Mouse (Mus musculus) embryonic facial prominence, embryonic 12.5 days (tissue): ENCODE data around the gene Vmn1r55. TPM values are rescaled to one million over a fixed set of nuclear protein-coding genes. Genes with fewer than 3 reads are reported as not detected.

ENCODE experiments used
- ATAC-seq: fragments of 200-750 bp; cut with Nextera tagmentation; 2 replicates; pipeline ENCODE4 v1.8.0; 2017; ENCODE audit not compliant: insufficient number of reproducible peaks, insufficient read depth, low FRiP score, low TSS enrichment
- H3K27ac ChIP-seq: fragments of 300-500 bp; sonication (generic); 2 replicates; pipeline ENCODE4 v1.5.1; 2016; ENCODE audit warnings: mild to moderate bottlenecking
- H3K27me3 ChIP-seq: fragments of 300-500 bp; sonication (generic); 2 replicates; pipeline ENCODE4 v1.6.1; 2016; ENCODE audit warnings: mild to moderate bottlenecking, moderate library complexity
- H3K36me3 ChIP-seq: fragments of 300-500 bp; sonication (generic); 2 replicates; pipeline ENCODE4 v1.6.1; 2016; ENCODE audit warnings: mild to moderate bottlenecking
- H3K4me1 ChIP-seq: fragments of 300-500 bp; sonication (generic); 2 replicates; pipeline ENCODE4 v1.6.1; 2016
- H3K4me2 ChIP-seq: fragments of 300-500 bp; sonication (generic); replicated peaks from 2 replicates; pipeline ENCODE4 v1.6.1; 2016; ENCODE audit warnings: mild to moderate bottlenecking, moderate library complexity
- H3K4me3 ChIP-seq: fragments of 300-500 bp; sonication (generic); 2 replicates; pipeline ENCODE4 v1.5.1; 2016; ENCODE audit warnings: mild to moderate bottlenecking
- H3K9ac ChIP-seq: fragments of 300-500 bp; sonication (generic); 2 replicates; pipeline ENCODE4 v1.6.1; 2016; ENCODE audit warnings: mild to moderate bottlenecking, moderate library complexity
- H3K9me3 ChIP-seq: fragments of 300-500 bp; sonication (generic); 2 replicates; pipeline ENCODE4 v1.6.1; 2016; ENCODE audit warnings: mild to moderate bottlenecking, moderate library complexity
- WGBS: fragments of 180-500 bp; shearing (Covaris S2); methylation state at CpG from one replicate; pipeline ENCODE4 v1.1.7; 2016; 5-methylcytosine and 5-hydroxymethylcytosine counted together
- polyA plus RNA-seq: library from polyadenylated mRNA; unstranded; fragments of >200 nt; fragmentation: Nextera tagmentation; extraction: Ambion mirVana; gene quantifications from 2 replicates; pipeline ENCODE4 v1.2.1, GENCODE M21; 2016

Vmn1r55 gene
- polyA plus RNA-seq, 1 experiment from 2014 or later = not detected

- H3K4me3 ChIP-seq = no peak overlapping the region
- no peaks in the 10 kb centered on the region for H3K9me3 ChIP-seq
- WGBS = 84% methylated on average over 20 of the region's 21 CpGs
- no peak overlapping the region for H3K9ac ChIP-seq
- no peak overlapping the region for H3K4me2 ChIP-seq
- no peak overlapping the region for H3K27ac ChIP-seq
- H3K27me3 ChIP-seq = no peaks in the 10 kb centered on the region
- no peak for ATAC-seq
- no peaks in the 10 kb centered on the region for H3K4me1 ChIP-seq
- H3K36me3 ChIP-seq = peaks cover 89% of the 10 kb centered on the region
Measured at GRCm38 (mm10) chr7:5092831-5093510, 56.5 kb downstream of the Vmn1r55 start.

DNA sequence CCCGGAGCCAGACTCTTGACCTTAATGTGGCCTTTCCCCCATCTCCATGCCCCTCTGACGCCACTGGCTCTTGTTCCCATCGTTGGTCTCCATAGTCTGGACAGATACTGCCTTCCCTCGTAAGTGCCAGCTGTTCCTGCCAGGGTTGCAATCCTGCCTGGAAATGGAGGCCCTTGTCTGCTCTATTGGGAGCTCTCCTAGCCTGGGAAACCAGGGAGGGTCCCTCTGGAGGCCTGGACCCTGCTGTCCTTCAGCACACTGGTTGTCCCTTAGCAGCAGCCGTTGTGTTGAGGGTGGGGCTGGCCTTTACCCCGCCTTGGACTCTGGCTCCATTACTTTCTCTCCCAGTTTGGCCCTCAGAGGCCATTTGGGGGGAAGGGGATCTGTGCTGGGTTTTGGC lies 57.1 kb downstream of the Vmn1r55 start:
- Histone ChIP-seq H3K27ac (no peak overlapping the region), H3K36me3 (peaks cover 87% of the 10 kb centered on the region), H3K4me2 (no peak overlapping the region), H3K9ac (no peak overlapping the region), H3K27me3 (no peaks in the 10 kb centered on the region), H3K9me3 (no peaks in the 10 kb centered on the region), H3K4me1 (no peaks in the 10 kb centered on the region), H3K4me3 (no peak overlapping the region)
- 85% methylated on average over 6 of the region's 6 CpGs for WGBS
- no peak for ATAC-seq

GRCm38 (mm10) chr7:5091008-5091728 lies 58.3 kb downstream of the Vmn1r55 start:
- peaks cover 85% of the 10 kb centered on the region for H3K36me3 ChIP-seq
- no peak overlapping the region for H3K9ac ChIP-seq
- no peaks in the 10 kb centered on the region for H3K4me1 ChIP-seq
- WGBS = 94% methylated on average over 15 of the region's 15 CpGs
- no peak overlapping the region for H3K27ac ChIP-seq
- H3K9me3 ChIP-seq = no peaks in the 10 kb centered on the region
- no peak overlapping the region for H3K4me2 ChIP-seq
- H3K27me3 ChIP-seq = no peaks in the 10 kb centered on the region
- no peak for ATAC-seq
- no peak overlapping the region for H3K4me3 ChIP-seq

DNA sequence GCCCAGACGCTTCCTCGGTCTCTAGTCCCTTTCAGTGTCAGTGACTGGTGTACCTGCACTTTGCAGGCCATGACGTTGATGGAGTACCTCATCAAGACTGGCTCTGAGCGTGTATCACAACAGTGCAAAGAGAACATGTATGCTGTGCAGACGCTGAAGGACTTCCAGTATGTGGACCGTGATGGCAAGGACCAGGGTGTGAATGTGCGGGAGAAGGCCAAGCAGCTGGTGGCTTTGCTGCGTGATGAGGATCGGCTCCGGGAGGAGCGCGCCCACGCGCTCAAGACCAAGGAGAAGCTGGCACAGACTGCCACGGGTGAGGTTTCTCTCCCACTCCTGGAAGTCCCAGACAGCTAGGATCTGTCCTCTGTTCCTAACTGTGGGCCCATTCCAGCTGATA lies 59.6 kb downstream of the Vmn1r55 start:
- no peak for ATAC-seq
- Histone ChIP-seq H3K36me3 (peaks cover 80% of the 10 kb centered on the region), H3K27ac (no peak overlapping the region), H3K9me3 (no peaks in the 10 kb centered on the region), H3K27me3 (no peaks in the 10 kb centered on the region), H3K9ac (no peak overlapping the region), H3K4me3 (no peak overlapping the region), H3K4me2 (no peak overlapping the region), H3K4me1 (no peaks in the 10 kb centered on the region)
- WGBS = 96% methylated on average over 15 of the region's 15 CpGs

- H3K4me1 ChIP-seq = no peaks in the 10 kb centered on the region
- H3K9me3 ChIP-seq = no peaks in the 10 kb centered on the region
- no peaks in the 10 kb centered on the region for H3K27me3 ChIP-seq
- WGBS = 84% methylated on average over 4 of the region's 4 CpGs
- H3K27ac ChIP-seq = no peak overlapping the region
- H3K36me3 ChIP-seq = peaks cover 71% of the 10 kb centered on the region
- H3K4me2 ChIP-seq = no peak overlapping the region
- no peak overlapping the region for H3K4me3 ChIP-seq
- H3K9ac ChIP-seq = no peak overlapping the region
- no peak for ATAC-seq
Measured at GRCm38 (mm10) chr7:5087886-5088285, 61.6 kb downstream of the Vmn1r55 start.

DNA sequence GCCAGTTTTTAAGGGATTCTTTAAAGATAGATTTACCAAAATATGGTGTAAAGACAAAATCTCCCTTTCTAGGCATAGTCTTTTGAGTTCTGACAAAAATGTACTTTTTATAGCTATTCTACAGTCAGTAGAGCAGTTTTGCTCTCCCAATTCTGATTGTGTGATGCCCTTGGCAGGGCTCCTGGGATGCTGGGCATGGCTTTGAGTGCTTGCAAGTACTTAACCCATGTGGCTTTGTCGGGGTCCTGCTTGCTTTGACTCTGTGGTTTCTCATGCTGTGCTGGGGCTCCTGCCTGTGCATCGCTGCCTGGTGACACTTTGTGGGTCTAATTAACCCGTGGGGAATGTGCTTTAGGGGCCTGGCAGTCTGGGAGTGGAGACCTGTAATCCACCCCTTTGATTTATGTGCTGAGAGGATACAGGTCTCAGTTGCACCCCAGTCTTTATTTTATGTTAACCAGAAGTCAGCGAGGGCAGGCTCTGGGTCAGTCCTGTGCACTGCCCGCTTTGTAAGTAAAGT lies 62.5 kb downstream of the Vmn1r55 start:
- peaks cover 62% of the 10 kb centered on the region for H3K36me3 ChIP-seq
- WGBS = 80% methylated on average over 5 of the region's 5 CpGs

GRCm38 (mm10) chr7:5085512-5085911 lies 64.0 kb downstream of the Vmn1r55 start:
- WGBS = 89% methylated on average over 1 of the region's 1 CpGs
- peaks cover 49% of the 10 kb centered on the region for H3K36me3 ChIP-seq

More for the DNA sequence above, 62.5 kb downstream of the Vmn1r55 start:
- Histone ChIP-seq H3K9ac (no peak overlapping the region), H3K4me3 (no peak overlapping the region), H3K4me1 (no peaks in the 10 kb centered on the region), H3K4me2 (no peak overlapping the region), H3K9me3 (no peaks in the 10 kb centered on the region), H3K27ac (no peak overlapping the region), H3K27me3 (no peaks in the 10 kb centered on the region)
- no peak for ATAC-seq

DNA sequence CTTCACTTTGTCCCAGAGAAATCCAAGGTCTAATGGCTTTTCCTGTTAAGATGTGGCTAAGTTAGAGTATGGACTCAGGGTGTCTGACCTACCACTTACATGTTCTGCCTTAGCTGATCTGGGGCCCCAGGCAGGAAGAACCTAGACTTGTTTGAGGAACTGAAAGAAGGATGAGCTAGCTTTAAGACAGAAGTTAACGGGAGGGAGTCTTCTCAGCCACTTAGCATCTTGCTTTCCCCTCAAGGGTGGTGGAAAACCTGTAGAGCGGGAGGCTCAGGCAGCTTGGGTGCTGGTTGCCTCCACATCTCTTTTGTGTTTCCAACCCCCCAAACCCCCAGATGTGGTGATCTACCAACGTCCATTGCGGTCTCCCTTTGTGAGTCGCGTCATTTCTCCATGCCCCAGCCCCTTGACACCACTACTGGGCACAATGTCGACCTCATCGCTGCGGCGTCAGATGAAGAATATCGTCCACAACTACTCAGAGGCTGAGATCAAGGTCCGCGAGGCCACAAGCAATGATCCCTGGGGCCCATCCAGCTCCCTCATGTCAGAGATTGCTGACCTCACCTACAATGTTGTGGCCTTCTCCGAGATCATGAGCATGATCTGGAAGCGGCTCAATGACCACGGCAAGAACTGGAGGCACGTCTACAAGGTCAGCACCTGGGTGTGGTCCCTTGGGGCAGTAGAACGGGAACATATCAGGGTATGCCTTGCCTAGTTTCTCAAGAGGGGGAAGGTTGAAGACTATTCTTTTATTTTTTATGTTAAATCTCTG lies 66.0 kb downstream of the Vmn1r55 start:
- Histone ChIP-seq H3K36me3 (peaks cover 42% of the 10 kb centered on the region), H3K4me1 (peaks cover 7% of the 10 kb centered on the region), H3K27ac (no peak overlapping the region), H3K9me3 (no peaks in the 10 kb centered on the region), H3K4me3 (no peak overlapping the region), H3K4me2 (no peak overlapping the region), H3K9ac (no peak overlapping the region), H3K27me3 (no peaks in the 10 kb centered on the region)
- ATAC-seq = no peak
- 92% methylated on average over 18 of the region's 18 CpGs for WGBS

More at GRCm38 (mm10) chr7:5085512-5085911, 64.0 kb downstream of the Vmn1r55 start:
- no peaks in the 10 kb centered on the region for H3K9me3 ChIP-seq
- no peak overlapping the region for H3K9ac ChIP-seq
- no peak overlapping the region for H3K4me3 ChIP-seq
- no peaks in the 10 kb centered on the region for H3K27me3 ChIP-seq
- H3K27ac ChIP-seq = no peak overlapping the region
- peaks cover 7% of the 10 kb centered on the region for H3K4me1 ChIP-seq
- no peak for ATAC-seq
- no peak overlapping the region for H3K4me2 ChIP-seq

- H3K27ac ChIP-seq = no peak overlapping the region
- peaks cover 45% of the 10 kb centered on the region for H3K36me3 ChIP-seq
- 0 out of 2 replicates have a peak overlapping the region, but pooled peaks have one; percentile 98 for H3K4me3 ChIP-seq
- H3K4me2 ChIP-seq = peak overlapping the region; percentile 82; the same call in 1 of the 2 replicates
- H3K9me3 ChIP-seq = no peaks in the 10 kb centered on the region
- no peak for ATAC-seq
- H3K9ac ChIP-seq = peak overlapping the region; percentile 99; the same call in 1 of the 2 replicates
- no peaks in the 10 kb centered on the region for H3K27me3 ChIP-seq
- WGBS = 96% methylated on average over 2 of the region's 2 CpGs
- peaks cover 7% of the 10 kb centered on the region for H3K4me1 ChIP-seq
Measured at GRCm38 (mm10) chr7:5081939-5082338, 67.5 kb downstream of the Vmn1r55 start.

- Histone ChIP-seq H3K27me3 (no peaks in the 10 kb centered on the region), H3K27ac (no peak overlapping the region), H3K9me3 (no peaks in the 10 kb centered on the region), H3K4me2 (peak overlapping the region; percentile 82), H3K4me3 (peak overlapping the region; percentile 98), H3K36me3 (peaks cover 47% of the 10 kb centered on the region), H3K4me1 (peaks cover 7% of the 10 kb centered on the region), H3K9ac (peak overlapping the region; percentile 99)
- ATAC-seq = no peak
- 77% methylated on average over 6 of the region's 6 CpGs for WGBS
Measured at GRCm38 (mm10) chr7:5081241-5081640, 68.2 kb downstream of the Vmn1r55 start.

DNA sequence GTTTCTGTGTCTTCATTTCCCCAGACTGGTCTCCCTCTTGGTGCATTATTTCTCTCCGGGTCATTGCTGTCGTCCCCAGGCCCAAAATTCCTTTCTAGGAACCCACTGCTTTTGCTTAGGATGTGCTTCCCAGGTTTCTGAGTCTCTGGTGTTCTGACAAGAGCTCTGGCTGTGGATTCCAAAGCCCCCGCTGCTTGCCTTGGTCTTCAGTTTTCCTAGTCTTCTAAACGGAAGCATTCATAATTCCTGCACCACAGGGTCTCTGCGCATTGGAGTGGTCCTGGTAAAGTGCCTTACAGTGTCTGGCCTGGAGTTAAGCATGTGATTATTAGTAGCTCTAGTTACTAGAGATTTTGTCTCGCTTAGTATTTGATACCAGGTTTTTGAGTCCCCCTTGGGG lies 68.7 kb downstream of the Vmn1r55 start:
- Histone ChIP-seq H3K4me2 (peak overlapping the region; percentile 82), H3K27ac (peak overlapping the region; percentile 94), H3K4me1 (peaks cover 7% of the 10 kb centered on the region), H3K27me3 (no peaks in the 10 kb centered on the region), H3K36me3 (peaks cover 47% of the 10 kb centered on the region), H3K4me3 (peak overlapping the region; percentile 98), H3K9me3 (no peaks in the 10 kb centered on the region), H3K9ac (peak overlapping the region; percentile 99)
- WGBS = 15% methylated on average over 6 of the region's 6 CpGs
- no peak for ATAC-seq
